Mouse (Mus musculus) testis, adult 2 months (tissue): ENCODE results near the gene Tmem259. TPM values are rescaled to one million over a fixed set of nuclear protein-coding genes. Genes with fewer than 3 reads are reported as not detected.
A peak's percentile ranks its signal among the peaks of the same experiment; 100 is the strongest.

Experiments
- H3K27ac ChIP-seq: fragments of 200-500 bp; 2 replicates; pipeline ENCODE4 v1.5.1; 2012; ENCODE audit warnings: low read depth, low read length; ENCODE audit not compliant: control insufficient read depth, insufficient read depth
- H3K27me3 ChIP-seq: fragments of 200-500 bp; 2 replicates; pipeline ENCODE4 v1.6.1; 2012; ENCODE audit warnings: mild to moderate bottlenecking, low read length, moderate library complexity; ENCODE audit not compliant: control insufficient read depth, insufficient read depth
- H3K36me3 ChIP-seq: fragments of 200-500 bp; 2 replicates; pipeline ENCODE4 v1.6.1; 2012; ENCODE audit warnings: mild to moderate bottlenecking, low read length; ENCODE audit not compliant: control insufficient read depth, insufficient read depth
- H3K4me1 ChIP-seq: fragments of 200-500 bp; 2 replicates; pipeline ENCODE4 v1.6.1; 2012; ENCODE audit warnings: low read length; ENCODE audit not compliant: control insufficient read depth, insufficient read depth
- H3K4me3 ChIP-seq: fragments of 200-500 bp; 2 replicates; pipeline ENCODE4 v1.5.1; 2012; ENCODE audit warnings: low read depth, mild to moderate bottlenecking, low read length, moderate library complexity, mixed read lengths; ENCODE audit not compliant: control insufficient read depth
- CTCF ChIP-seq: fragments of 200-500 bp; IDR thresholded peaks from 2 replicates; pipeline ENCODE4 v1.5.1; 2012; ENCODE audit warnings: low read depth, mild to moderate bottlenecking, inconsistent platforms, low read length, moderate library complexity; ENCODE audit not compliant: control insufficient read depth, insufficient read depth, insufficient replicate concordance
- POLR2A ChIP-seq: fragments of 200-500 bp; IDR thresholded peaks from 2 replicates; pipeline ENCODE4 v1.6.1; 2012; ENCODE audit warnings: low read depth, mild to moderate bottlenecking, inconsistent platforms, low read length, moderate library complexity; ENCODE audit not compliant: control insufficient read depth
- polyA plus RNA-seq: library from polyadenylated mRNA; depleted of rRNA; stranded (reverse); fragments of >200 nt; gene quantifications from 2 replicates; pipeline ENCODE4 v1.2.3, GENCODE M21; 2012; rRNA removed

The Tmem259 gene
- 202 and 209 TPM in 2 replicates for polyA plus RNA-seq

- Histone ChIP-seq H3K4me3 (peak within 1 kb of the TSS; percentile 90), H3K36me3 (no peaks in the 10 kb centered on the region), H3K4me1 (peaks cover 36% of the 10 kb centered on the region), H3K27ac (peak within 1 kb of the TSS; percentile 86), H3K27me3 (no peaks in the 10 kb centered on the region; the same call in 1 of the 2 replicates)
- TF ChIP-seq CTCF (no peak), POLR2A (0 out of 2 replicates have a peak, but pooled peaks have one; percentile 35)
Measured at GRCm38 (mm10) chr10:79984195-79984816, at the start of gene Tmem259. Gene Tmem259, minus strand, starts transcription at chr10:79984330.

GRCm38 (mm10) chr10:80032799-80033480 is 48.8 kb upstream of the Tmem259 start:
- no peaks in the 10 kb centered on the region for H3K36me3 ChIP-seq

GRCm38 (mm10) chr10:80030736-80031135 is 46.6 kb upstream of the Tmem259 start:
- peaks cover 14% of the 10 kb centered on the region for H3K4me1 ChIP-seq
- TF ChIP-seq POLR2A (no peak), CTCF (no peak)
- H3K4me3 ChIP-seq, result no peak overlapping the region
- H3K27me3 ChIP-seq, result no peaks in the 10 kb centered on the region
- H3K27ac ChIP-seq, result no peak overlapping the region
- no peaks in the 10 kb centered on the region for H3K36me3 ChIP-seq

More at GRCm38 (mm10) chr10:80032799-80033480, 48.8 kb upstream of the Tmem259 start:
- Histone ChIP-seq H3K4me3 (no peak overlapping the region), H3K27me3 (no peaks in the 10 kb centered on the region), H3K4me1 (peaks cover 9% of the 10 kb centered on the region), H3K27ac (no peak overlapping the region)
- TF ChIP-seq CTCF (no peak), POLR2A (no peak)

GRCm38 (mm10) chr10:80030191-80030590 is 46.1 kb upstream of the Tmem259 start:
- Histone ChIP-seq H3K27ac (no peak overlapping the region), H3K4me3 (no peak overlapping the region), H3K4me1 (peaks cover 15% of the 10 kb centered on the region), H3K27me3 (no peaks in the 10 kb centered on the region), H3K36me3 (no peaks in the 10 kb centered on the region)
- no peak for TF ChIP-seq POLR2A
- no peak for TF ChIP-seq CTCF

- no peaks in the 10 kb centered on the region for H3K36me3 ChIP-seq
- H3K4me3 ChIP-seq, result no peak overlapping the region
- TF ChIP-seq CTCF (no peak), POLR2A (no peak)
- no peak overlapping the region for H3K27ac ChIP-seq
- H3K4me1 ChIP-seq, result peaks cover 17% of the 10 kb centered on the region
- no peaks in the 10 kb centered on the region for H3K27me3 ChIP-seq
Measured at GRCm38 (mm10) chr10:80028521-80028846, 44.4 kb upstream of the Tmem259 start.

- H3K4me3 ChIP-seq, result no peak overlapping the region
- peaks cover 17% of the 10 kb centered on the region for H3K4me1 ChIP-seq
- no peaks in the 10 kb centered on the region for H3K27me3 ChIP-seq
- no peaks in the 10 kb centered on the region for H3K36me3 ChIP-seq
- no peak overlapping the region for H3K27ac ChIP-seq
- TF ChIP-seq CTCF (no peak), POLR2A (no peak)
Measured at GRCm38 (mm10) chr10:80027681-80028520, 43.8 kb upstream of the Tmem259 start.

GRCm38 (mm10) chr10:80025889-80026288 is 41.8 kb upstream of the Tmem259 start:
- Histone ChIP-seq H3K36me3 (no peaks in the 10 kb centered on the region), H3K27ac (no peak overlapping the region), H3K4me3 (peak overlapping the region; percentile 37), H3K4me1 (peaks cover 18% of the 10 kb centered on the region), H3K27me3 (no peaks in the 10 kb centered on the region)
- TF ChIP-seq POLR2A, result no peak
- no peak for TF ChIP-seq CTCF
